ENCODE assay signal across 8 mouse cellular contexts in the genomic region with DNA sequence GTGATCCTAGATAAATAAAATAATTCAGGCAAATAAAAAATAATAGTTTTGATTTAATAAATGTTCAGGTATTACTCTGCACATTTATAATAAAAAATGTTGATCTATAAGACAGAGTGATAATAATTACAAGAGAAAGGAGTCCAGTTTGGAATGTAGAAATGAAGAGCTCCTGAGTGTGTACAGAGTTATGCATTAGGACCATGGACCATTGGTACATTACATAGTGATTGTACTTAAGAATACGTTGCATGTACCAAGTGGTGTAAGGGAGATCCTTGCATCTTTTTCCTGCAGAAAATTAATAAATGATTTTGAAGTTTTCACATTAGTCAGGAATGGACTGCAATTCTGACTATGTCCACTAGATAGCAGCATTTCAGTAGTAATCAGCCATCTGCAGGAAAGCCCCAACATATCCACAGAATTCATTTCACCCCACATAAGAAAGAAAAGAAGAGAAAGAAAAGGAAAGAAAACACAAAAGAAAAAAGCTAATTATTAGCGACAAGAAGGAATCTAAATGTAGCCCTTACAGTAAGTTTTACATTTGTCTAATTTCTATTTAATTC.
DNase-seq lines count a peak whose midpoint lies in the region; ATAC-seq and TF ChIP-seq lines count a peak whose summit lies in the region.

No protein-coding gene starts in this region.

- H3K4me3 ChIP-seq in embryonic facial prominence, embryonic 11.5 days (ENCODE audit: low read depth, low read length), result no peak overlapping the region
- no peak overlapping the region for H3K4me3 ChIP-seq in embryonic facial prominence, embryonic 10.5 days
- H3K4me3 ChIP-seq in liver, embryonic 14.5 days (ENCODE audit: insufficient read depth in 1 of 2, low read depth in 2 of 2, low read length in 2 of 2), result no peak overlapping the region
- H3K4me3 ChIP-seq in liver, embryonic 12.5 days, result no peak overlapping the region

- peak; percentile 79 for DNase-seq in embryonic facial prominence, embryonic 11.5 days (ENCODE audit: low spot score)
- no peak for DNase-seq in embryonic facial prominence, embryonic 10.5 days (ENCODE audit: low spot score)
- DNase-seq in liver, embryonic 14.5 days (ENCODE audit: low read depth in 3 of 3, low spot score in 3 of 3), result peak in 1 of 3 experiments; percentile 0
- peak; percentile 8 for DNase-seq in c-Kit-positive CD71-negative TER-119-negative erythroid progenitor cells, embryonic 14.5 days (ENCODE audit: low read depth)
- DNase-seq in hindlimb bud, embryonic 11.5 days (ENCODE audit: extremely low spot score, low read depth, low spot score), result peak; percentile 53
- DNase-seq in testis, postnatal 14 days (ENCODE audit: low spot score), result no peak
- no peak for DNase-seq in spleen, adult 18-20 months

- H3K4me1 ChIP-seq in embryonic facial prominence, embryonic 11.5 days (ENCODE audit: control insufficient read depth, insufficient read depth, low read length), result no peaks in the 10 kb centered on the region
- no peaks in the 10 kb centered on the region for H3K4me1 ChIP-seq in embryonic facial prominence, embryonic 10.5 days
- no peaks in the 10 kb centered on the region for H3K4me1 ChIP-seq in liver, embryonic 14.5 days (replicated peaks; ENCODE audit: control insufficient read depth in 2 of 2, insufficient read depth in 2 of 2, low read length in 1 of 2)
- H3K4me1 ChIP-seq in liver, embryonic 12.5 days, result no peaks in the 10 kb centered on the region

- H3K9me3 ChIP-seq in embryonic facial prominence, embryonic 11.5 days (replicated peaks; ENCODE audit: control insufficient read depth, low read length), result no peaks in the 10 kb centered on the region
- H3K9me3 ChIP-seq in embryonic facial prominence, embryonic 10.5 days, result no peaks in the 10 kb centered on the region
- H3K9me3 ChIP-seq in liver, embryonic 14.5 days (ENCODE audit: control insufficient read depth, low read length), result no peaks in the 10 kb centered on the region
- H3K9me3 ChIP-seq in liver, embryonic 12.5 days (replicated peaks), result no peaks in the 10 kb centered on the region

- peak; percentile 46; the same call in 1 of the 2 replicates for TF ChIP-seq CTCF in liver, embryonic 14.5 days (IDR thresholded peaks at IDR 0.05; ENCODE audit: low read depth)

- ATAC-seq in embryonic facial prominence, embryonic 11.5 days (replicated peaks; ENCODE audit: insufficient number of reproducible peaks, low FRiP score, low TSS enrichment, low read depth), result no peak
- ATAC-seq in liver, embryonic 14.5 days (ENCODE audit: insufficient read depth), result no peak
- ATAC-seq in liver, embryonic 12.5 days, result no peak

- no peak overlapping the region for H3K4me2 ChIP-seq in embryonic facial prominence, embryonic 11.5 days (ENCODE audit: low read depth, low read length)
- H3K4me2 ChIP-seq in liver, embryonic 14.5 days (ENCODE audit: low read depth), result no peak overlapping the region
- H3K4me2 ChIP-seq in liver, embryonic 12.5 days, result no peak overlapping the region

- no peak for TF ChIP-seq EP300 in liver, embryonic 14.5 days (IDR thresholded peaks at IDR 0.05; ENCODE audit: low read depth)

- H3K27ac ChIP-seq in embryonic facial prominence, embryonic 11.5 days (replicated peaks; ENCODE audit: low read depth, low read length), result no peak overlapping the region
- H3K27ac ChIP-seq in embryonic facial prominence, embryonic 10.5 days (replicated peaks), result no peak overlapping the region
- no peak overlapping the region for H3K27ac ChIP-seq in liver, embryonic 14.5 days
- no peak overlapping the region for H3K27ac ChIP-seq in liver, embryonic 12.5 days

- no peak overlapping the region for H3K9ac ChIP-seq in embryonic facial prominence, embryonic 11.5 days (replicated peaks; ENCODE audit: low read length)
- H3K9ac ChIP-seq in liver, embryonic 14.5 days (replicated peaks), result no peak overlapping the region
- no peak overlapping the region for H3K9ac ChIP-seq in liver, embryonic 12.5 days

- no peaks in the 10 kb centered on the region for H3K27me3 ChIP-seq in embryonic facial prominence, embryonic 11.5 days (ENCODE audit: control insufficient read depth, insufficient read depth, low read length)
- H3K27me3 ChIP-seq in embryonic facial prominence, embryonic 10.5 days (replicated peaks; ENCODE audit: low read depth, poor library complexity, severe bottlenecking), result no peaks in the 10 kb centered on the region
- H3K27me3 ChIP-seq in liver, embryonic 14.5 days (ENCODE audit: control insufficient read depth, insufficient read depth, low read length), result no peaks in the 10 kb centered on the region
- H3K27me3 ChIP-seq in liver, embryonic 12.5 days (replicated peaks), result no peaks in the 10 kb centered on the region

- no peaks in the 10 kb centered on the region for H3K36me3 ChIP-seq in embryonic facial prominence, embryonic 11.5 days (replicated peaks; ENCODE audit: control insufficient read depth, insufficient read depth, low read depth, low read length)
- no peaks in the 10 kb centered on the region for H3K36me3 ChIP-seq in embryonic facial prominence, embryonic 10.5 days (replicated peaks)
- no peaks in the 10 kb centered on the region for H3K36me3 ChIP-seq in liver, embryonic 14.5 days (replicated peaks; ENCODE audit: control insufficient read depth, insufficient read depth, low read depth)
- no peaks in the 10 kb centered on the region for H3K36me3 ChIP-seq in liver, embryonic 12.5 days

- WGBS in embryonic facial prominence, embryonic 11.5 days, result 3% methylated on average over 2 of the region's 2 CpGs
- WGBS in embryonic facial prominence, embryonic 10.5 days, result 7% methylated on average over 2 of the region's 2 CpGs
- 7% methylated on average over 2 of the region's 2 CpGs for WGBS in liver, embryonic 14.5 days (ENCODE audit: insufficient replicate concordance)
- WGBS in liver, embryonic 12.5 days (ENCODE audit: insufficient replicate concordance), result 5% methylated on average over 2 of the region's 2 CpGs

Comparison
In these comparisons a context has a peak if more than half of its experiments do, and no peak if none do; other contexts are left out.
1. DNase-seq: peak in embryonic facial prominence, embryonic 11.5 days (single experiment), c-Kit-positive CD71-negative TER-119-negative erythroid progenitor cells, embryonic 14.5 days (single experiment) and hindlimb bud, embryonic 11.5 days (single experiment); none in embryonic facial prominence, embryonic 10.5 days (single experiment), testis, postnatal 14 days (single experiment) and spleen, adult 18-20 months (0 of 2).